Mouse (Mus musculus): ENCODE results near the gene Cstf3. TPM values are rescaled to one million over a fixed set of nuclear protein-coding genes. Genes with fewer than 3 reads are reported as not detected.

Cstf3 gene
- polyA plus RNA-seq, 1 experiment from 2014 or later = 62.9 TPM

DNA sequence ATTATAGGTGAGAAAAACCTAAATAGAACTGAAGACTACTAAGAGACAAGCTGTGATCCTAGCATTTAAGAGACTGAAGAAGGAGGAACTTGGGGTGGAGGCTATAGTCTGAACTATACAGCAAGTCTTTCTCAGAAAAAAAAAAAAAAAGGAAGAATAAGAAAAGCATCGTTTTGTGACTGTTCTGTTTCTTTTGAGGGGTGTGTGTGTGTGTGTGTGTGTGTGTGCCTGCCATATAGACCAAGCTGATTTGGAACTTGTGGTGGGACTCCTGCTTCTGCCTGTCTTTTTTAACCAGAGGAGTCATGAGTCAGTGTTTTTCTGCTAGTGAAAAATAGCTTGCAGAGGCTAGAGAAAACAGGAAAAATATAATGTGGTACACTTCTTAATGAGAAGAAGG is 4.7 kb downstream of the Cstf3 start:
- no peaks in the 10 kb centered on the region for H3K9me3 ChIP-seq (ENCODE audit: low read length)
- no peak overlapping the region for H3K9ac ChIP-seq (replicated peaks; ENCODE audit: low read length)
- ATAC-seq (ENCODE audit: low FRiP score, low TSS enrichment) = no peak
- H3K27ac ChIP-seq (ENCODE audit: low read length) = no peak overlapping the region
- no peak overlapping the region for H3K4me3 ChIP-seq (ENCODE audit: low read length)
- 50% methylated on average over 1 of the region's 1 CpGs for WGBS
- peaks cover 3% of the 10 kb centered on the region; the same call in 1 of the 2 replicates for H3K36me3 ChIP-seq (ENCODE audit: insufficient read depth, low read length)
- H3K27me3 ChIP-seq (ENCODE audit: insufficient read depth, low read length) = no peaks in the 10 kb centered on the region
- H3K4me2 ChIP-seq (replicated peaks; ENCODE audit: low read depth, low read length) = no peak overlapping the region
- H3K4me1 ChIP-seq (ENCODE audit: insufficient read depth, low read length) = peaks cover 9% of the 10 kb centered on the region

DNA sequence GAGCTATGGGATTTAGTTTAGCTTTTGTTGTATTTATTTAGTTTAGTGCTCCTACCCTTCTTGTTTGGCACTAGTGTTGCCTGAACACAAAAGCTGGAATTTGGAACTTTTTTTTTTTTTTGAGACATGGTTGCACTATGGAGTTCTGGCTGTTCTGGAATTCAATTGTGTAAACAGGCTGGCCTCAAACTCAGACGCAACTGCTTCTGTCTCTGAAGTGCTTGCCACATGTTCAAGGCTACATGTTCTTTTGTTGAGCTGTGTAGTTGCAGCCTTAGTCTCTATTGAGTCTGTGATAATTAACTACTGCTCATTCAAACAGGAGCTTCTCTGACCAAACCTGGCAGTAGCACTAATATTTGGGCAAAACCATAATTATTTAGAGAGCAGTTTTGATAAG is 13.1 kb downstream of the Cstf3 start:
- no peak for ATAC-seq (ENCODE audit: low FRiP score, low TSS enrichment)
- Histone ChIP-seq H3K27ac (ENCODE audit: low read length) (no peak overlapping the region), H3K9me3 (ENCODE audit: low read length) (no peaks in the 10 kb centered on the region; the same call in 1 of the 2 replicates), H3K36me3 (ENCODE audit: insufficient read depth, low read length) (peaks cover 7% of the 10 kb centered on the region; the same call in 1 of the 2 replicates), H3K4me2 (replicated peaks; ENCODE audit: low read depth, low read length) (no peak overlapping the region), H3K9ac (replicated peaks; ENCODE audit: low read length) (no peak overlapping the region), H3K4me3 (ENCODE audit: low read length) (no peak overlapping the region), H3K27me3 (ENCODE audit: insufficient read depth, low read length) (no peaks in the 10 kb centered on the region), H3K4me1 (ENCODE audit: insufficient read depth, low read length) (no peaks in the 10 kb centered on the region)
- 68% methylated on average over 1 of the region's 1 CpGs for WGBS

DNA sequence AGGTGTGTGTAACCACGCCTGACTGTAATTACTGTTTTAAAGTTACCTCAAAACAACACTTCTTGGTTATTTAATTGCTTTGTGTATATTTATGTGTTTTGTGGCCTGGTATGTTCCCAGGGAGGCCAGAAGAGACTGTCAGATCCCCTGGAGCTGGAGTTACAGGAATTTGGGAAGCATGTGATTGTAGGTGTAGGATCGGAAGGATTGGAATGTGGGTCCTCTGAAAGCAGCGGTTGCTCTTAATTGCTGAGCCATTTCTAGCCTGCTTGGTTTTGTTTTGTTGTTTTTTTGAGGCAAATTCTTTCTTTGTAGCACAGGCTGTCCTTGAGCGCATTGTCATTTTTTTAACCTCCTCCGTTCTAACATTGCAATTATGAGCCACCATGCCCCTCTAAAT is 14.4 kb downstream of the Cstf3 start:
- Histone ChIP-seq H3K4me1 (ENCODE audit: insufficient read depth, low read length) (no peaks in the 10 kb centered on the region), H3K4me3 (ENCODE audit: low read length) (no peak overlapping the region), H3K27ac (ENCODE audit: low read length) (no peak overlapping the region), H3K9ac (replicated peaks; ENCODE audit: low read length) (no peak overlapping the region), H3K4me2 (replicated peaks; ENCODE audit: low read depth, low read length) (no peak overlapping the region), H3K36me3 (ENCODE audit: insufficient read depth, low read length) (peaks cover 6% of the 10 kb centered on the region; the same call in 1 of the 2 replicates), H3K9me3 (ENCODE audit: low read length) (no peaks in the 10 kb centered on the region; the same call in 1 of the 2 replicates), H3K27me3 (ENCODE audit: insufficient read depth, low read length) (no peaks in the 10 kb centered on the region)
- WGBS = 80% methylated on average over 5 of the region's 5 CpGs
- ATAC-seq (ENCODE audit: low FRiP score, low TSS enrichment) = no peak

DNA sequence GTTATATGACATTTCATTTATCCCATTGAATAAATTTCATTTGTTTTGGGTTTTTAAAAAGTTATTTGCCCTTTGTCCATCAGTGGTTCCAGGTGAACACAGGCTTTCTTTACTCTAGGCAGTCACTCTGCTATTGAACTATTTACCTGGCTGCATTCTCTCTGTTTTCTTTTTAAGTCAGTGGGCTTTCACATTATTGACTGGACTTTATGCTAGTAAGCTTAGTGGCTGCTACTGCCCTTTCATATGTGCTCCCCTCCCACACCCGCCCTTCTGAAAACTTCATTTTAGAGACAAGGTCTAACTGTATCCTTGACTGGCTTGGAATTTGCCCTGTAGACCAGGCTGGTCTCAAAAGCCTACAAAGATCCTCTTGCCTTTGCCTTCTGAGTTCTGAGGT is 15.2 kb downstream of the Cstf3 start:
- WGBS = 84% methylated on average over 1 of the region's 1 CpGs

DNA sequence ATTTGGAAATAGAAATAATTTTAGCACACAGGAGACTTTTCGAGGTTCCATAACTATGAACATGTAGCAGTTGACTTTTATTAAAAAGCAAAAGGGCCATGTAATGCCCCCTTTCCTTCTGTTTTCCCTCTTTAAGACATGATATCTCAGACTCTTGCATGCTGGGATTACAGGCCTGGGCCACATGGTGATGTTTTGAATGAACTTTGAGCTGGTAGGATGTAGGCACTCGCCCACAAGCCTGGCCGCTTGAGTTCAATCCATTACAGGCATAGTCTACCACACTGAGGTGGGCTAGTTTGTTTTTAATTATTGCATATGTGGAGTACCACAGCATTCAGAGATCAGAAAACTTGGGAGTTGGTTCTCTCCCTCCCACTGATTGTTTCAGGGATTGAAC is 24.5 kb downstream of the Cstf3 start:
- no peak overlapping the region for H3K9ac ChIP-seq (replicated peaks; ENCODE audit: low read length)
- no peaks in the 10 kb centered on the region for H3K4me1 ChIP-seq (ENCODE audit: insufficient read depth, low read length)
- no peak overlapping the region for H3K4me2 ChIP-seq (replicated peaks; ENCODE audit: low read depth, low read length)
- no peak for ATAC-seq (ENCODE audit: low FRiP score, low TSS enrichment)
- no peaks in the 10 kb centered on the region for H3K27me3 ChIP-seq (ENCODE audit: insufficient read depth, low read length)
- no peaks in the 10 kb centered on the region for H3K9me3 ChIP-seq (ENCODE audit: low read length)
- H3K4me3 ChIP-seq (ENCODE audit: low read length) = no peak overlapping the region
- H3K27ac ChIP-seq (ENCODE audit: low read length) = no peak overlapping the region
- 92% methylated on average over 3 of the region's 3 CpGs for WGBS
- peaks cover 21% of the 10 kb centered on the region; the same call in 1 of the 2 replicates for H3K36me3 ChIP-seq (ENCODE audit: insufficient read depth, low read length)

More for the DNA sequence above, 15.2 kb downstream of the Cstf3 start:
- Histone ChIP-seq H3K4me2 (replicated peaks; ENCODE audit: low read depth, low read length) (no peak overlapping the region), H3K27me3 (ENCODE audit: insufficient read depth, low read length) (no peaks in the 10 kb centered on the region), H3K4me1 (ENCODE audit: insufficient read depth, low read length) (no peaks in the 10 kb centered on the region), H3K36me3 (ENCODE audit: insufficient read depth, low read length) (0 out of 2 replicates have a peak, but pooled peaks cover 2% of the 10 kb centered on the region), H3K9me3 (ENCODE audit: low read length) (no peaks in the 10 kb centered on the region), H3K27ac (ENCODE audit: low read length) (no peak overlapping the region), H3K4me3 (ENCODE audit: low read length) (no peak overlapping the region), H3K9ac (replicated peaks; ENCODE audit: low read length) (no peak overlapping the region)
- no peak for ATAC-seq (ENCODE audit: low FRiP score, low TSS enrichment)

DNA sequence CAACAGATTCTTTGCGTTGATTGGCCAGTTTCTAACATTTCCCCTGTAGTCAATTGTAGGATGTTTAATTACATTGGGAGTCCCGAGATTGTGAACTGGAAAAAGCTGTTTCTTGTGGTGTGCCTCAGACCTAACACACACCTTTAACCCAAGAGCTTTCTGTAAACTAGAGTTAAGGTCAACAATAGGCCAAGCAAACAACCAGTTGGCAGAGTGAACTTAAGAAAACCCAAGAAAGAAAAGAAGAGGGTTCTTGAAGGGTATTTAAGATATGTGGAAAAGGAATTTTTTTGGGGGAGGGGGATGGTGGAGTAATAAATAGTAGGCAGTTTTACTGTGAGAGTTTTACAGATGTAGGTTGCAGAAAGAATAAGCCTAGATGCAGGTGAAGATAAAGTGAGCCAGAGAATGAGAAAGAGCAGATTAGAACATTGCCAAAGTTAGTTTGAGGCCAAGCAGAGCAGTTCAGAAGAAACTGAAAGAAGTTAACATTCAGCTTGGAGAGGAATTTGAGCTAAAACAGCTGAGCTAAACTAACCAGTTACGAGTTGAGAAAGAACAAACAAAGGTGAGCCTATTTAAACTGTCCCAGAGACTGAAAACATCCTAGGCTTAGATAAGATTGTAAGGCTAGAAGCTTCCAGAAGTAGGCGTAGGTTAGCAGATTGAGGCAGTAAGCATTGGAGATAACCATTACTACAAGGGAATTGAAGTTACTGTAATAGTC is 25.8 kb downstream of the Cstf3 start:
- H3K36me3 ChIP-seq (ENCODE audit: insufficient read depth, low read length) = peaks cover 20% of the 10 kb centered on the region; the same call in 1 of the 2 replicates
- H3K27me3 ChIP-seq (ENCODE audit: insufficient read depth, low read length) = no peaks in the 10 kb centered on the region
- no peak overlapping the region for H3K9ac ChIP-seq (replicated peaks; ENCODE audit: low read length)
- no peaks in the 10 kb centered on the region for H3K9me3 ChIP-seq (ENCODE audit: low read length)
- 84% methylated on average over 4 of the region's 4 CpGs for WGBS
- no peak overlapping the region for H3K4me3 ChIP-seq (ENCODE audit: low read length)
- no peak for ATAC-seq (ENCODE audit: low FRiP score, low TSS enrichment)
- no peaks in the 10 kb centered on the region for H3K4me1 ChIP-seq (ENCODE audit: insufficient read depth, low read length)
- no peak overlapping the region for H3K27ac ChIP-seq (ENCODE audit: low read length)
- H3K4me2 ChIP-seq (replicated peaks; ENCODE audit: low read depth, low read length) = no peak overlapping the region

DNA sequence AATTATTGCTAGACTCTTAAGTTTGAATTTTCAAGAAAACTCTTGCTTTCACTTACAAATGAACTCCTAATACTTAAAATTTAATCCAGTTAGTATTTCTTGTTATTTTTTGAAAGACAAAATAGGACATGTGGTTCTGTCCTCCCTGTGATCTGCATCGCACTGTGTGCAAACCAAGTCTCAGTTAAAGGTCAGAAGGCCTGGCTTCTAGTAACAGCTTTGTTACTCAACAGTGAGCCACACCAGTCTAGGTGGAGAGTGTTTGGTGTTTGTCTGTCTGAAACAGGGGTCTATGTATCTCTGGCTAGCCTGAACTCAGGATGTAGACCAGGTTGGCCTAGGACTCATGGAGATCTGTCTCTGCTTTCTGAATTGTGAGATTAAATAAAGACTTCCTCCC is 68.3 kb downstream of the Cstf3 start:
- WGBS = 93% methylated on average over 1 of the region's 1 CpGs
- no peak for ATAC-seq (ENCODE audit: low FRiP score, low TSS enrichment)
- peaks cover 42% of the 10 kb centered on the region for H3K36me3 ChIP-seq (ENCODE audit: insufficient read depth, low read length)
- H3K4me1 ChIP-seq (ENCODE audit: insufficient read depth, low read length) = 0 out of 2 replicates have a peak, but pooled peaks cover 2% of the 10 kb centered on the region
- no peak overlapping the region for H3K27ac ChIP-seq (ENCODE audit: low read length)
- no peak overlapping the region for H3K9ac ChIP-seq (replicated peaks; ENCODE audit: low read length)
- H3K4me2 ChIP-seq (replicated peaks; ENCODE audit: low read depth, low read length) = no peak overlapping the region
- no peaks in the 10 kb centered on the region for H3K27me3 ChIP-seq (ENCODE audit: insufficient read depth, low read length)
- no peak overlapping the region for H3K4me3 ChIP-seq (ENCODE audit: low read length)
- no peaks in the 10 kb centered on the region for H3K9me3 ChIP-seq (ENCODE audit: low read length)

DNA sequence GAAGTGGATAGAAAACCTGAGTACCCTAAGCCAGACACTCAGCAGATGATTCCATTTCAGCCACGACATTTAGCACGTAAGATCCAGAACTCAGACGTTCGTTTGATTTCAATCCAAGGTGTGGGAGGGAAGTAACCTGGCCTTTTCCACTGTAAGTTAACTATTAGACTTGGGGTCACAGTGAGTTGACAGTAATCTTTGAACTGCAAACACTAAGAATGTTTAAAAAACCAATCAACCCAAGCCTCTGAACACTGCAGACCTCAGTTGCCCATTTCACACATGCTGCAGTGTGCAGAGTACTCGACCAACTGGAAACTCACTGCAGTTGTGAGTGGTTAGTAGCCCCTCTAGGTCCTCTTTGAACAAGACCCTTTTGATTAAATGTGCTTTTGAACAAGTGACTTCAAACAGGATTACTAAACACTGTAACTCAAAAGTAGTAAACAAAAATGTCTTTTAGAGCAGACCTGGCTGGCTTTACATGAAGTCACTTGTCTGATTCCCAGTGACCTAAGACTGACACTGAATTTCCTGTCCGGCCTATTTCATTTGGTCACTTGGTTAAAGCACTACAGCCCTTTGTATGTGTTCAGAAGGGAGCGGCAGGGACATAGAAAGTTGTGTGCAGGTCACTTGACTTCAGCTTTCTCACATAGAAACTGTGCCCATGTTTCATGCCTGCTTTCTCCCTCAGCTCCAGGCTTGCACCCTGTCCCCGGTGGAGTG is 73.2 kb downstream of the Cstf3 start:
- ATAC-seq (ENCODE audit: low FRiP score, low TSS enrichment) = peak; percentile 91
- Histone ChIP-seq H3K27me3 (ENCODE audit: insufficient read depth, low read length) (no peaks in the 10 kb centered on the region), H3K4me1 (ENCODE audit: insufficient read depth, low read length) (0 out of 2 replicates have a peak, but pooled peaks cover 7% of the 10 kb centered on the region), H3K4me3 (ENCODE audit: low read length) (no peak overlapping the region), H3K9me3 (ENCODE audit: low read length) (no peaks in the 10 kb centered on the region), H3K27ac (ENCODE audit: low read length) (peak overlapping the region; percentile 64), H3K4me2 (replicated peaks; ENCODE audit: low read depth, low read length) (no peak overlapping the region), H3K9ac (replicated peaks; ENCODE audit: low read length) (no peak overlapping the region), H3K36me3 (ENCODE audit: insufficient read depth, low read length) (peaks cover 31% of the 10 kb centered on the region)
- WGBS = 48% methylated on average over 8 of the region's 8 CpGs

DNA sequence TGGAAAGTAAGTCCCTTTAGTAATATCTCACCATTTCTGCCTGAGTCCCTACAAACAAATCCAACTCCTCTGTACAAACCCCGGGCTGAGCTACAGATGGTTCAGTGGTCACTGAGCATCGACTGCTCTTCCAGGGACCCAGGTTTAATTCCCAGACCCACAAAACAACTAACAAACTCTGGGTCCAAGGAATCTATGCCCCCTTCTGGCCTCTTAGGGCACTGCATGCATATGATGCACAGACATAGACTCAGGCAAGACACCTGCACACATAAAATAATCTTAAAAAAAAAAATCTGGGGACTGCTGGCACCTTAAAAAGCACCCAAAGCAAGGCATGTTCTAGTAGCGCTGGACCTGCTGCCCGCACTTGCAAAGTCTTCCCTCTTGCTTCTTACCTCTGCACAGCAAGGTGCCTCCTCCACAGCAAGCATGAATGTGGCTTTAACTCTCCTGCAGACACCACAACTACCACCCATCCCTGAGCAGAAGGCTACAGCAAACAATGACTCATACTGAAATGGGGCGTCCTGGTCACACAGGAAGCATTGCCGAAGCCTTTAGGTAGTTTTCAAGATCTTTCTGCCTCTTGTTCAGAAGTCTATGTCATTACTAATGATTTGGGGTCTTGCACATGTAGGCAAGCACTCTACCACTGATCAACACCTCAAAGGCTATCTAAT is 78.9 kb downstream of the Cstf3 start:
- Histone ChIP-seq H3K36me3 (ENCODE audit: insufficient read depth, low read length) (peaks cover 11% of the 10 kb centered on the region; the same call in 1 of the 2 replicates), H3K27ac (ENCODE audit: low read length) (no peak overlapping the region), H3K27me3 (ENCODE audit: insufficient read depth, low read length) (no peaks in the 10 kb centered on the region), H3K4me1 (ENCODE audit: insufficient read depth, low read length) (no peaks in the 10 kb centered on the region), H3K4me3 (ENCODE audit: low read length) (no peak overlapping the region), H3K9me3 (ENCODE audit: low read length) (no peaks in the 10 kb centered on the region), H3K4me2 (replicated peaks; ENCODE audit: low read depth, low read length) (no peak overlapping the region), H3K9ac (replicated peaks; ENCODE audit: low read length) (no peak overlapping the region)
- ATAC-seq (ENCODE audit: low FRiP score, low TSS enrichment) = no peak
- WGBS = 84% methylated on average over 6 of the region's 6 CpGs
